Mouse (Mus musculus) hindbrain, postnatal 0 days (tissue): Measurements from ENCODE around the gene Krtcap2. TPM values are rescaled to one million over a fixed set of nuclear protein-coding genes. Genes with fewer than 3 reads are reported as not detected.

Experiments used
- ATAC-seq: fragments of 200-750 bp; cut with Nextera tagmentation; 2 replicates; pipeline ENCODE4 v1.8.0; 2017; ENCODE audit warnings: mild to moderate bottlenecking, moderate TSS enrichment, moderate library complexity
- DNase-seq: peaks from one replicate; pipeline ENCODE4 v3.0.0-alpha.2; 2015; ENCODE audit warnings: low spot score
- H3K27ac ChIP-seq: fragments of 300-500 bp; sonication (generic); 2 replicates; pipeline ENCODE4 v1.5.1; 2014; ENCODE audit warnings: mild to moderate bottlenecking
- H3K27me3 ChIP-seq: fragments of 300-500 bp; sonication (generic); 2 replicates; pipeline ENCODE4 v1.6.1; 2014; ENCODE audit warnings: low read length, mixed read lengths; ENCODE audit not compliant: insufficient read depth
- H3K36me3 ChIP-seq: fragments of 300-500 bp; sonication (generic); 2 replicates; pipeline ENCODE4 v1.6.1; 2014; ENCODE audit warnings: low read length, mixed read lengths; ENCODE audit not compliant: insufficient read depth
- H3K4me1 ChIP-seq: fragments of 300-500 bp; sonication (generic); 2 replicates; pipeline ENCODE4 v1.6.1; 2014; ENCODE audit warnings: antibody characterized with exemption, low read length, mixed read lengths; ENCODE audit not compliant: insufficient read depth
- H3K4me2 ChIP-seq: fragments of 300-500 bp; sonication (generic); 2 replicates; pipeline ENCODE4 v1.6.1; 2014; ENCODE audit warnings: low read depth, mild to moderate bottlenecking, low read length, moderate library complexity, mixed read lengths
- H3K4me3 ChIP-seq: fragments of 300-500 bp; sonication (generic); 2 replicates; pipeline ENCODE4 v1.5.1; 2014; ENCODE audit warnings: low read length
- H3K9ac ChIP-seq: fragments of 300-500 bp; sonication (generic); replicated peaks from 2 replicates; pipeline ENCODE4 v1.6.1; 2014; ENCODE audit warnings: mild to moderate bottlenecking, low read length, moderate library complexity, mixed read lengths
- H3K9me3 ChIP-seq: fragments of 300-500 bp; sonication (generic); 2 replicates; pipeline ENCODE4 v1.6.1; 2016; ENCODE audit warnings: low read length, mixed read lengths
- CTCF ChIP-seq: IDR thresholded peaks from 2 replicates; pipeline ENCODE4 v1.5.1; 2016; ENCODE audit warnings: antibody characterized with exemption, control low read depth, low read depth
- WGBS: fragments of 180-500 bp; shearing (Covaris S2); extraction: QIAGEN DNeasy Blood & Tissue Kit; methylation state at CpG from one replicate; pipeline ENCODE4 v1.1.7; 2014; 5-methylcytosine and 5-hydroxymethylcytosine counted together
- microRNA counts: library from miRNA; unstranded; fragments of <30 nt; microRNA quantifications from one replicate; lab custom pipeline; 2015
- microRNA-seq, 2 experiments: library from miRNA; unstranded; fragments of <30 nt; microRNA quantifications; one replicate each; pipeline ENCODE4; 2016
- polyA plus RNA-seq: library from polyadenylated mRNA; unstranded; fragments of >200 nt; fragmentation: Nextera tagmentation; extraction: Ambion mirVana; gene quantifications from 2 replicates; pipeline ENCODE4 v1.2.1, GENCODE M21; 2015
- total RNA-seq: library from RNA; depleted of rRNA; stranded (reverse); fragments of >200 nt; gene quantifications from 2 replicates; pipeline ENCODE4 v1.2.3, GENCODE M21; 2014; rRNA removed

Gene Krtcap2
- total and polyA plus RNA-seq, 2 experiments from 2014 or later, result 74.9 to 250 TPM

DNA sequence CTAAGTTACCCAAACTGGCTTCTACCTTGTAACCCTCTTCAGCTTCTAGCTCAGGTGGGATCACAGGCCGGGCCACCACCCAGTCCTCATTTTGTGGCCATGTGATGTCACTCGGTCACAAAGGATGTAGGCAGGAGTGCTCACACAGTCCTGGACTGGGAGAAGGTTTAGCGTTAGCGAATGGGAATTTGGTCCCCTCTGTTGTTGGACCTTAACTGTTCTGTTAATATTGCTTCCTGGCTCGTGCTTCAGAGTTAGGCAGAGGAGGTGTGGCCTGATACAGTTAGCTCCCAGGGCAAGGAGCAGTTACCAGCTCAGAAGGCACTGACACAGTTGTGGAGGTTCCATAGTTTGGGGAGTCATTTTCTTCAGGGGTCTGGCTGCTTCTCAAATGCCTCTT, 48.4 kb downstream of the Krtcap2 start:
- Histone ChIP-seq H3K4me3 (no peak overlapping the region), H3K9ac (no peak overlapping the region), H3K4me1 (no peaks in the 10 kb centered on the region), H3K4me2 (no peak overlapping the region), H3K27ac (no peak overlapping the region), H3K36me3 (no peaks in the 10 kb centered on the region), H3K9me3 (no peaks in the 10 kb centered on the region), H3K27me3 (no peaks in the 10 kb centered on the region)
- no peak for TF ChIP-seq CTCF
- ATAC-seq (no peak), DNase-seq (no peak)
- 82% methylated on average over 5 of the region's 5 CpGs for WGBS

DNA sequence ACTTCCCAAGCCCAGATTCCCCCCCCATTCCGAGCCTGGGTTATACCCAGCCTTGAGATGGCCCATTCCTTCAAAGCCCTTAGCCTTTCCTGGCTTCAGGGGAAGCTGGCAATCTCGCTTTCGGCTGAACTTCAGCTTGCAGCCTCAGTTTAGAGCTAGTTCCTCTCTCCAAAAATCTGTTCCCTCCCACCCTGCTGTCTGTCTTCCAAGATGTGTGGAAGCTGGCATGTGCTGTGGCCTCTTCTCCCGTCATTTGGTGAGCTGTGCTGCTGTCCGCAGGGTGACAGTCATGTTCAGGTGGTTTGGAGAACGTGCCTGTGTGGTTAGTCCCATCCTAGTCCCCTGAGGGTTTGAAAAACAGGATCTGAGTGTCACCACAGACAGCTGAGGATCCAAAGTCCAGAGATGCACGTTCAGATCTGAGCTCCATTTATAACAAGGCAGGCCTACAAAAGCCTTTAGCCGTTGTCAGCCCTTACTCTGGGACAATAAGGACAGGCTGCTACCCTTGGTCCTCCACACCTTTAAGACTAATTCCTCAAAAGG, 50.0 kb downstream of the Krtcap2 start:
- DNase-seq (no peak), ATAC-seq (no peak)
- no peak for TF ChIP-seq CTCF
- no peak overlapping the region for H3K27ac ChIP-seq
- H3K4me3 ChIP-seq, result no peak overlapping the region
- H3K4me1 ChIP-seq, result no peaks in the 10 kb centered on the region
- H3K27me3 ChIP-seq, result no peaks in the 10 kb centered on the region
- H3K9ac ChIP-seq, result no peak overlapping the region
- no peaks in the 10 kb centered on the region for H3K36me3 ChIP-seq
- no peak overlapping the region for H3K4me2 ChIP-seq
- no peaks in the 10 kb centered on the region for H3K9me3 ChIP-seq
- 79% methylated on average over 8 of the region's 8 CpGs for WGBS

DNA sequence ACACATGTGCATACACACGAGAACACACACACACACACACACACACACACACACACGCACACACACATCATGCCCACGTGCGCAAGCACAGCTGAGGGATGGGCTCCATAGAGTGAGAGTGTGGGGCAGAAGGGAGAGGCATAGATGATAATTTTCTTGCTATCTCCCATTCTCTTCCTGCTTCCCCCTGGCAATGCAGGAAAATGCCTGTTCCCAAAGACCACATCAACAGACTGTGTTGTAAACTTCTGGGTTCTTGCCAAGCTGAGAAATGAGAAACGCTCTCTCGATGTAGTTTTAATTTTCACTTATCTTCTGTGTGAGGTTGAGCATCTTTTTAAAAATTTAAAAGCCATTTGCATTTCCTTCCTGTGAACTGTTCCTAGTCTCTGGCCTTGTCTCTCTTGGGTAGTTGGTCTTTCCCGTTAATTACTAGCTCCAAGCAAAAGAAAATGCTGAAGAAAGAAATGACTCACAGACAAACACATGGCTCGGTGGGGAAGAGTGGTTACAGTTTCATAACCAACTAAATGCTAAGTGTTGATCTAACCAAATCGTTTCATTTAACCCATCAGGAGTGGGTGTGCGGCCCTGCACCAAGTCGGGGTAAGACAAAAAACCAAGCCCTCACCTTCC, 51.1 kb downstream of the Krtcap2 start:
- DNase-seq (no peak), ATAC-seq (no peak)
- no peaks in the 10 kb centered on the region for H3K36me3 ChIP-seq
- no peak for TF ChIP-seq CTCF
- H3K27me3 ChIP-seq, result no peaks in the 10 kb centered on the region
- H3K4me2 ChIP-seq, result no peak overlapping the region
- WGBS, result 77% methylated on average over 11 of the region's 11 CpGs
- H3K9me3 ChIP-seq, result no peaks in the 10 kb centered on the region
- no peaks in the 10 kb centered on the region for H3K4me1 ChIP-seq
- no peak overlapping the region for H3K27ac ChIP-seq
- H3K9ac ChIP-seq, result no peak overlapping the region
- no peak overlapping the region for H3K4me3 ChIP-seq

DNA sequence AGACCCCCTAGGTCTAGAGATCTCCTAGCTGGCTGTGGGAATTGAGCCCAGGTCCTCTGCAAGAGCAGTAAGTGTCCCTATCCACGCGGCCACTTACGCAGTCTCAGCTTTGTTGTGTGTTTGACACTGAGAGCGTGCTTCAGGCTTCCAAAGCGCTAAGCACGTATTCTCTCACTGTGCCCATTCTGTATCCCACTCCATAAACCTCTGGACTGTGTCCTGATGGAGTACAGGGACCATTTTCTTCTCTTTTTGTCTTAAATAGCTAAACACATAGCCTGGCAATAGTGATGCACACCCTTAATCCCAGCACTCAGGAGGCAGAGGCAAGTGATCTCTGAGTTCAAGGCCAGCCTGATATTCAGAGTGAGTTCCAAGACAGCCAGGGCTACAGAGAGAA, 53.1 kb downstream of the Krtcap2 start:
- Histone ChIP-seq H3K36me3 (no peaks in the 10 kb centered on the region), H3K4me1 (no peaks in the 10 kb centered on the region), H3K4me3 (no peak overlapping the region), H3K9me3 (no peaks in the 10 kb centered on the region), H3K9ac (no peak overlapping the region), H3K4me2 (no peak overlapping the region), H3K27me3 (no peaks in the 10 kb centered on the region), H3K27ac (no peak overlapping the region)
- DNase-seq (no peak), ATAC-seq (no peak)
- TF ChIP-seq CTCF, result no peak
- 74% methylated on average over 6 of the region's 6 CpGs for WGBS

DNA sequence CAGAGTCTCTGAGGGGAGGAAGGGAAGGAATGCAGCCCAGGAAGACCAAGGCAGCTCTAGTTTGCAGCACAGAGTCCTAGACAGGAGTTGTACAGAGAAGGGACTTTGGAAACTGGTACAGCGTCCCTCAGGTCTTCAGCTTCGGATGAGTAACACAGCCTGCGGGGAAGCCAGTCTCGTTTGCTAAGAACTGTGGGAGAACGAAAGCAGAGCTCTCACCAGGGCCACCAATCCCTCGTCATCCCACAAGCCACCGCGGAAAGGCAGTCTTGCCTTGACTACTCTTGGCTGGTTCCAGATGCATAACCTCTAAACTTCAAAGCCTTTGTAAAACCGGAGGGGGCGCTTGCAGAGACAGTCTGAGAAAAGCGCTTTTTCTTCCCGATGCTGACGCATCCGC, 53.7 kb downstream of the Krtcap2 start:
- Histone ChIP-seq H3K4me1 (no peaks in the 10 kb centered on the region), H3K9me3 (no peaks in the 10 kb centered on the region), H3K4me2 (peak overlapping the region; percentile 44), H3K27me3 (no peaks in the 10 kb centered on the region), H3K9ac (no peak overlapping the region), H3K4me3 (peak overlapping the region; percentile 11; the same call in 1 of the 2 replicates), H3K36me3 (no peaks in the 10 kb centered on the region), H3K27ac (no peak overlapping the region)
- ATAC-seq (peak; percentile 67; the same call in 1 of the 2 replicates), DNase-seq (peak; percentile 61)
- 2% methylated on average over 14 of the region's 14 CpGs for WGBS
- peak; percentile 35 for TF ChIP-seq CTCF

MicroRNAs encoded within 50 kb of the gene (microRNA counts, 519-probe panel; counts per million panel counts)
- microRNA mmu-miR-92b (lab: Ali Mortazavi, UCI), result 3,155 counts per million, percentile 52 among the panel's probes with 10 or more counts

Small RNAs within 50 kb of the gene (microRNA-seq; reads per million reads assigned to microRNA genes)
- 2,867 to 3,418 reads per million in 2 experiments for gene Mir92b

Other genes with a start within 250 kb of the Krtcap2 start
- gene Rusc1, start 152.7 kb upstream of the Krtcap2 start, total RNA-seq, result 190 and 197 TPM in 2 replicates
- gene Rusc1, start 152.7 kb upstream of the Krtcap2 start, polyA plus RNA-seq, result 86.0 and 95.6 TPM in 2 replicates
- gene Gm43738, start 144.9 kb upstream of the Krtcap2 start, total RNA-seq, result not detected in 2 replicates
- not detected in 2 replicates for gene Gm43738, start 144.9 kb upstream of the Krtcap2 start, polyA plus RNA-seq
- 340 and 366 TPM in 2 replicates for gene Fdps, start 144.0 kb upstream of the Krtcap2 start, total RNA-seq
- 310 and 341 TPM in 2 replicates for gene Fdps, start 144.0 kb upstream of the Krtcap2 start, polyA plus RNA-seq
- not detected in 2 replicates for gene Pklr, start 109.8 kb upstream of the Krtcap2 start, total RNA-seq
- gene Pklr, start 109.8 kb upstream of the Krtcap2 start, polyA plus RNA-seq, result 0.10 and 0.21 TPM in 2 replicates
- 83.8 and 85.7 TPM in 2 replicates for gene Hcn3, start 85.8 kb upstream of the Krtcap2 start, total RNA-seq
- gene Hcn3, start 85.8 kb upstream of the Krtcap2 start, polyA plus RNA-seq, result 33.5 and 38.1 TPM in 2 replicates
- 36.3 and 43.1 TPM in 2 replicates for gene Clk2, start 81.2 kb upstream of the Krtcap2 start, total RNA-seq
- 13.3 and 13.7 TPM in 2 replicates for gene Clk2, start 81.2 kb upstream of the Krtcap2 start, polyA plus RNA-seq
- gene Scamp3, start 68.5 kb upstream of the Krtcap2 start, total RNA-seq, result 60.4 and 77.5 TPM in 2 replicates
- gene Scamp3, start 68.5 kb upstream of the Krtcap2 start, polyA plus RNA-seq, result 139 and 143 TPM in 2 replicates
- gene Fam189b, start 62.8 kb upstream of the Krtcap2 start, total RNA-seq, result 15.2 and 19.7 TPM in 2 replicates
- 29.1 and 29.2 TPM in 2 replicates for gene Fam189b, start 62.8 kb upstream of the Krtcap2 start, polyA plus RNA-seq
- gene Gba, start 43.0 kb upstream of the Krtcap2 start, total RNA-seq, result 62.5 and 77.4 TPM in 2 replicates
- gene Gba, start 43.0 kb upstream of the Krtcap2 start, polyA plus RNA-seq, result 45.8 and 46.8 TPM in 2 replicates
- 29.4 and 37.9 TPM in 2 replicates for gene Thbs3, start 30.8 kb upstream of the Krtcap2 start, total RNA-seq
- 36.8 and 37.2 TPM in 2 replicates for gene Thbs3, start 30.8 kb upstream of the Krtcap2 start, polyA plus RNA-seq
- 103 and 130 TPM in 2 replicates for gene Mtx1, start 18.9 kb upstream of the Krtcap2 start, total RNA-seq
- gene Mtx1, start 18.9 kb upstream of the Krtcap2 start, polyA plus RNA-seq, result 186 TPM in 2 replicates
- gene Muc1, start 16.9 kb upstream of the Krtcap2 start, total RNA-seq, result 1.9 TPM in 2 replicates
- gene Muc1, start 16.9 kb upstream of the Krtcap2 start, polyA plus RNA-seq, result 0.82 and 1.5 TPM in 2 replicates
- gene Trim46, start 343 bp downstream of the Krtcap2 start, total RNA-seq, result 97.9 and 101 TPM in 2 replicates
- 42.9 and 49.8 TPM in 2 replicates for gene Trim46, start 343 bp downstream of the Krtcap2 start, polyA plus RNA-seq
- 295 and 347 TPM in 2 replicates for gene Dpm3, start 13.4 kb downstream of the Krtcap2 start, total RNA-seq
- gene Dpm3, start 13.4 kb downstream of the Krtcap2 start, polyA plus RNA-seq, result 95.5 and 97.8 TPM in 2 replicates
- 30.1 and 30.8 TPM in 2 replicates for gene Slc50a1, start 24.6 kb downstream of the Krtcap2 start, total RNA-seq
- gene Slc50a1, start 24.6 kb downstream of the Krtcap2 start, polyA plus RNA-seq, result 47.2 and 49.1 TPM in 2 replicates
- gene Efna1, start 35.2 kb downstream of the Krtcap2 start, total RNA-seq, result 3.9 and 5.9 TPM in 2 replicates
- 7.4 and 10.9 TPM in 2 replicates for gene Efna1, start 35.2 kb downstream of the Krtcap2 start, polyA plus RNA-seq
- gene Efna3, start 77.0 kb downstream of the Krtcap2 start, total RNA-seq, result 107 and 171 TPM in 2 replicates
- 57.0 and 61.4 TPM in 2 replicates for gene Efna3, start 77.0 kb downstream of the Krtcap2 start, polyA plus RNA-seq
- 7.6 and 9.6 TPM in 2 replicates for gene Efna4, start 92.1 kb downstream of the Krtcap2 start, total RNA-seq
- 3.5 and 4.2 TPM in 2 replicates for gene Efna4, start 92.1 kb downstream of the Krtcap2 start, polyA plus RNA-seq
- gene Adam15, start 104.0 kb downstream of the Krtcap2 start, total RNA-seq, result 94.4 and 107 TPM in 2 replicates
- gene Adam15, start 104.0 kb downstream of the Krtcap2 start, polyA plus RNA-seq, result 67.6 and 73.2 TPM in 2 replicates
- gene Dcst2, start 116.0 kb downstream of the Krtcap2 start, total RNA-seq, result 0.07 and 0.31 TPM in 2 replicates
- gene Dcst2, start 116.0 kb downstream of the Krtcap2 start, polyA plus RNA-seq, result 0.20 and 0.42 TPM in 2 replicates
- 0.05 TPM in 1 of 2 replicates, not detected in the other for gene Dcst1, start 119.3 kb downstream of the Krtcap2 start, total RNA-seq
- 1.00 and 1.1 TPM in 2 replicates for gene Dcst1, start 119.3 kb downstream of the Krtcap2 start, polyA plus RNA-seq
- gene Zbtb7b, start 148.8 kb downstream of the Krtcap2 start, total RNA-seq, result 3.7 and 5.4 TPM in 2 replicates
- gene Zbtb7b, start 148.8 kb downstream of the Krtcap2 start, polyA plus RNA-seq, result 0.73 and 0.82 TPM in 2 replicates
- gene Lenep, start 156.8 kb downstream of the Krtcap2 start, total RNA-seq, result not detected in 2 replicates
- gene Lenep, start 156.8 kb downstream of the Krtcap2 start, polyA plus RNA-seq, result not detected in 2 replicates
- 32.1 and 40.7 TPM in 2 replicates for gene Flad1, start 165.9 kb downstream of the Krtcap2 start, total RNA-seq
- gene Flad1, start 165.9 kb downstream of the Krtcap2 start, polyA plus RNA-seq, result 23.8 and 26.8 TPM in 2 replicates
- gene Cks1b, start 172.4 kb downstream of the Krtcap2 start, total RNA-seq, result 43.6 and 45.6 TPM in 2 replicates
- gene Cks1b, start 172.4 kb downstream of the Krtcap2 start, polyA plus RNA-seq, result 103 and 107 TPM in 2 replicates
- 29.6 and 33.4 TPM in 2 replicates for gene Shc1, start 172.5 kb downstream of the Krtcap2 start, total RNA-seq
- 12.8 and 13.9 TPM in 2 replicates for gene Shc1, start 172.5 kb downstream of the Krtcap2 start, polyA plus RNA-seq
- gene Pygo2, start 184.2 kb downstream of the Krtcap2 start, total RNA-seq, result 74.1 and 74.7 TPM in 2 replicates
- gene Pygo2, start 184.2 kb downstream of the Krtcap2 start, polyA plus RNA-seq, result 28.8 and 31.0 TPM in 2 replicates
- 22.5 and 33.6 TPM in 2 replicates for gene Pbxip1, start 190.7 kb downstream of the Krtcap2 start, total RNA-seq
- gene Pbxip1, start 190.7 kb downstream of the Krtcap2 start, polyA plus RNA-seq, result 28.5 and 31.3 TPM in 2 replicates
- 65.4 and 74.2 TPM in 2 replicates for gene Pmvk, start 208.6 kb downstream of the Krtcap2 start, total RNA-seq
- gene Pmvk, start 208.6 kb downstream of the Krtcap2 start, polyA plus RNA-seq, result 117 and 120 TPM in 2 replicates